Mouse (Mus musculus) testis, adult 2 months (tissue): ENCODE data around the gene Gm17555. TPM values are rescaled to one million over a fixed set of nuclear protein-coding genes. Genes with fewer than 3 reads are reported as not detected.
"Not testable (repeated sequence)": the region's sequence is repeated elsewhere in the genome, so short reads cannot be mapped to it uniquely, and the experiment has no call there.

Experiments
- H3K27ac ChIP-seq: fragments of 200-500 bp; 2 replicates; pipeline ENCODE4 v1.5.1; 2012; ENCODE audit warnings: low read depth, low read length; ENCODE audit not compliant: control insufficient read depth, insufficient read depth
- H3K27me3 ChIP-seq: fragments of 200-500 bp; 2 replicates; pipeline ENCODE4 v1.6.1; 2012; ENCODE audit warnings: mild to moderate bottlenecking, low read length, moderate library complexity; ENCODE audit not compliant: control insufficient read depth, insufficient read depth
- H3K36me3 ChIP-seq: fragments of 200-500 bp; 2 replicates; pipeline ENCODE4 v1.6.1; 2012; ENCODE audit warnings: mild to moderate bottlenecking, low read length; ENCODE audit not compliant: control insufficient read depth, insufficient read depth
- H3K4me1 ChIP-seq: fragments of 200-500 bp; 2 replicates; pipeline ENCODE4 v1.6.1; 2012; ENCODE audit warnings: low read length; ENCODE audit not compliant: control insufficient read depth, insufficient read depth
- H3K4me3 ChIP-seq: fragments of 200-500 bp; 2 replicates; pipeline ENCODE4 v1.5.1; 2012; ENCODE audit warnings: low read depth, mild to moderate bottlenecking, low read length, moderate library complexity, mixed read lengths; ENCODE audit not compliant: control insufficient read depth
- CTCF ChIP-seq: fragments of 200-500 bp; IDR thresholded peaks from 2 replicates; pipeline ENCODE4 v1.5.1; 2012; ENCODE audit warnings: low read depth, mild to moderate bottlenecking, inconsistent platforms, low read length, moderate library complexity; ENCODE audit not compliant: control insufficient read depth, insufficient read depth, insufficient replicate concordance
- POLR2A ChIP-seq: fragments of 200-500 bp; IDR thresholded peaks from 2 replicates; pipeline ENCODE4 v1.6.1; 2012; ENCODE audit warnings: low read depth, mild to moderate bottlenecking, inconsistent platforms, low read length, moderate library complexity; ENCODE audit not compliant: control insufficient read depth
- polyA plus RNA-seq: library from polyadenylated mRNA; depleted of rRNA; stranded (reverse); fragments of >200 nt; gene quantifications from 2 replicates; pipeline ENCODE4 v1.2.3, GENCODE M21; 2012; rRNA removed

Gm17555 gene
- polyA plus RNA-seq: not detected in 2 replicates

GRCm38 (mm10) chr2:126214800-126215199 lies at the start of gene Gm17555:
Gene Gm17555 (plus strand): TSS chr2:126215100.
- not testable (repeated sequence) for H3K27ac ChIP-seq, H3K4me3 ChIP-seq, H3K4me1 ChIP-seq, H3K27me3 ChIP-seq, H3K36me3 ChIP-seq

GRCm38 (mm10) chr2:126165277-126166018 lies 49.5 kb upstream of the Gm17555 start:
- no peak for TF ChIP-seq POLR2A
- TF ChIP-seq CTCF: no peak
- Histone ChIP-seq H3K4me1 (no peaks in the 10 kb centered on the region), H3K36me3 (no peaks in the 10 kb centered on the region)

DNA sequence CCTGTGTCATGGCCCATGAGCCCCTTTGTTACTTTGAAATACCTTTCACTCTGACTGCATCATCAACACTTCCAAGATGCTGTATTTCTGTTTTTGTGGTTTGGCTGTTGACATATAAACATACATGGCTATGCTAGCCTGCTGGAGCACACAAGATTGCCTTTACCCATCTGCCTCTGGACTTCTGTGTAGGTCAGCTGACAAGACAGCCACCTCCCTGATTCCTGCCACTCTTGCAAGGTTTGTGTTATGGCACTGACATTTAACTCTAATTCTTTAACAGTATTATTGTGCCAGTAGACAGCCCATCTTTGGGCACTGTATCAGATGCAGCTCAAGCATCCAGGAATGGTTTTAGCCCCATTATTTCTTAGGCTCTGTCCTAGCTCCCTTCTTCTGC lies 48.6 kb upstream of the Gm17555 start:
- Histone ChIP-seq H3K36me3 (no peaks in the 10 kb centered on the region), H3K4me3 (no peak overlapping the region), H3K27ac (no peak overlapping the region), H3K4me1 (no peaks in the 10 kb centered on the region), H3K27me3 (no peaks in the 10 kb centered on the region)
- no peak for TF ChIP-seq POLR2A
- no peak for TF ChIP-seq CTCF

More at GRCm38 (mm10) chr2:126165277-126166018, 49.5 kb upstream of the Gm17555 start:
- Histone ChIP-seq H3K4me3 (no peak overlapping the region), H3K27ac (no peak overlapping the region), H3K27me3 (no peaks in the 10 kb centered on the region)

DNA sequence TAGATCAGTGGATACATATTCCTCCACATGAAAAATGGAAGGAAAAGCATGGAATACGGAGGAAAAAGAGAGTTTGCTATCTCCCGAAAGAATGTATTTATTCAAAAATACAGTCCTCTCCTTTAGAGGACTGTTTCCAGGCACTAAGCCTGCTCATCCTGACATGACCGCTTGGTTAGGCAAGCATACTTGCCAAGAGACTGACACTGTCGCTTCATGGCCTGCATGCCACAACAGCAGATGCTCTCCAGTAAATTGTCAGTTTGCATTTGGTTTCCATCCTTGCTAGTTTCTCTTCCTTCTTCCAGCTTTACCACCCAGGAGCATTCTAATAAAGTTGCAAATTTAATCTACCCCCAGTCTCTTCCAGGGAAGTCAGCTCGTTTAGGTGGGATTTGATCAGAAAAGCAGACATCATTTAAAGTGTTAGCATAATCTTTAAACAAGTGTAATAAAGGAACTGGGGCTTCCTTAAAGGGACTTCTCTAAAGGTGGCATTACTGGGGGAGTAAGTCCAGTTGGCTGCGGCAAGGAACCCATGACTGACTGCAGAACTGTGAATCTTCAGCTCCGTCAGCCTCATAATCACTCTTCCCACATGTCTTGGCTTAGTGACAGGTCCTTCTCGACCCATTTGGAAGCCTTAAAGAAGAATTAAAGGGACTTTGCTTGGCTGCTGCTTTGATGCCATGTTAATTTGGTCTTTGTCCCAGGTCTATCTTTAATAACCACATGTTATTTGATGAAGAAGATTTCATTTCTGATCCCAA lies 47.9 kb upstream of the Gm17555 start:
- Histone ChIP-seq H3K27me3 (no peaks in the 10 kb centered on the region), H3K27ac (no peak overlapping the region), H3K4me1 (no peaks in the 10 kb centered on the region), H3K4me3 (no peak overlapping the region), H3K36me3 (no peaks in the 10 kb centered on the region)
- TF ChIP-seq POLR2A (no peak), CTCF (no peak)

DNA sequence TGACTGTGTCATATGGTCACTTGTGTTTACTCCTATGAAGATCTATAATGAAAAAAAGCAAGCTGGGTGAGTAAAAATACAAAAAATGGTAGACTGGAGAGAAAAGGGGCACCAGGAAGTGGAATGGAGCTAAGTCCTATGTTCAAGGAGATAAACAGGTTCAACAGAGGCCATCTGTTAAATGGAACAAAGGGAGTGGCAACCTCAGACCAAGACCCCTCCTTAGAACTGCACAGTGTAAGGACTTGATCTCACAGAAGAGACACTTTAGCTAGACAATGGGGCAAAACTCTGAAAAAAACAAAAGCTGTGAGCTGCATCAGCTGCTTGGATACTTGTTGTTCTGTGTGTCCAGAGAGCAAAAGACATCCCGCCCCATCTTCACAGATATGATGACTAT lies 43.5 kb upstream of the Gm17555 start:
- Histone ChIP-seq H3K4me3 (no peak overlapping the region), H3K27ac (no peak overlapping the region), H3K4me1 (no peaks in the 10 kb centered on the region), H3K27me3 (no peaks in the 10 kb centered on the region), H3K36me3 (no peaks in the 10 kb centered on the region)
- TF ChIP-seq POLR2A: no peak
- TF ChIP-seq CTCF: no peak

DNA sequence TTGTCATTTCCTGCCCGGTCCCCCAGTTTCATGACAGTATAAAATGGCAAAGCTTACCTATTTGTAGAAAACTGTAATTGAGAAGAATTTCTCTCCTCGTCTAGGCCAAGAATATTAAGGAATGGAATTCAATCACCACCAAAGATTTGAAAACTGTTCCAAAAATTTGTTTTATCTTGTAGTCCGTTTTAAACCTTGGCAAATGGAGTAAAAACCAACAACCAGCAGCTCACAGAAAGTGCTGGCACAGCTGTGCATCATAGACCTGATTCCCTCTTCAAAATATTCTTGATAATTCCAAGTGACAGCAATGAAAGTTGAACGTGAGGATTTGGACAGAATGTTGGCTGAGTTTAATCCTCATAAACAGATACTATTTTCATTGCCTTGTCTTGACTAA lies 23.6 kb upstream of the Gm17555 start:
- no peaks in the 10 kb centered on the region for H3K27me3 ChIP-seq
- H3K4me3 ChIP-seq: no peak overlapping the region
- no peaks in the 10 kb centered on the region for H3K36me3 ChIP-seq
- no peak for TF ChIP-seq POLR2A
- TF ChIP-seq CTCF: no peak
- no peaks in the 10 kb centered on the region for H3K4me1 ChIP-seq
- H3K27ac ChIP-seq: no peak overlapping the region

GRCm38 (mm10) chr2:126192129-126192528 lies 22.8 kb upstream of the Gm17555 start:
- no peaks in the 10 kb centered on the region for H3K4me1 ChIP-seq
- no peak overlapping the region for H3K4me3 ChIP-seq
- TF ChIP-seq CTCF: no peak
- TF ChIP-seq POLR2A: no peak
- H3K36me3 ChIP-seq: no peaks in the 10 kb centered on the region
- no peaks in the 10 kb centered on the region for H3K27me3 ChIP-seq
- H3K27ac ChIP-seq: no peak overlapping the region
